Mouse (Mus musculus): Measurements from ENCODE around the gene Msi2. TPM values are rescaled to one million over a fixed set of nuclear protein-coding genes. Genes with fewer than 3 reads are reported as not detected.
A peak's percentile ranks its signal among the peaks of the same experiment; 100 is the strongest.

Msi2 gene
- total and polyA plus RNA-seq, 2 experiments from 2014 or later: 22.1 to 94.6 TPM

GRCm38 (mm10) chr11:88717016-88717643 is 1.2 kb downstream of the Msi2 start:
- H3K9me3 ChIP-seq (replicated peaks; ENCODE audit: control insufficient read depth, low read length): no peaks in the 10 kb centered on the region
- peaks cover 5% of the 10 kb centered on the region for H3K36me3 ChIP-seq (replicated peaks; ENCODE audit: control insufficient read depth, insufficient read depth, low read length)
- ATAC-seq (ENCODE audit: insufficient read depth, low read depth): no peak
- H3K4me1 ChIP-seq (ENCODE audit: control insufficient read depth, insufficient read depth): peaks cover 15% of the 10 kb centered on the region; the same call in 1 of the 2 replicates
- no peak for DNase-seq (ENCODE audit: low spot score)
- TF ChIP-seq EP300 (IDR thresholded peaks at IDR 0.05; ENCODE audit: low read depth): no peak
- TF ChIP-seq CTCF (IDR thresholded peaks at IDR 0.05; ENCODE audit: low read depth): no peak
- H3K4me3 ChIP-seq (ENCODE audit: low read depth, low read length): peak overlapping the region; percentile 99
- peak overlapping the region; percentile 99 for H3K27ac ChIP-seq (ENCODE audit: low read depth)
- WGBS: under 1% methylated on average over 19 of the region's 19 CpGs
- peak overlapping the region; percentile 100 for H3K9ac ChIP-seq (replicated peaks; ENCODE audit: low read depth, low read length)
- peak overlapping the region; percentile 99 for H3K4me2 ChIP-seq (ENCODE audit: low read depth, low read length)
- no peaks in the 10 kb centered on the region for H3K27me3 ChIP-seq (ENCODE audit: control insufficient read depth, insufficient read depth, low read length)

- H3K27ac ChIP-seq (ENCODE audit: low read depth): peak overlapping the region; percentile 99
- no peak for DNase-seq (ENCODE audit: low spot score)
- WGBS: 2% methylated on average over 23 of the region's 23 CpGs
- peak overlapping the region; percentile 99 for H3K4me3 ChIP-seq (ENCODE audit: low read depth, low read length)
- ATAC-seq (ENCODE audit: insufficient read depth, low read depth): no peak
- no peaks in the 10 kb centered on the region for H3K9me3 ChIP-seq (replicated peaks; ENCODE audit: control insufficient read depth, low read length)
- no peaks in the 10 kb centered on the region for H3K27me3 ChIP-seq (ENCODE audit: control insufficient read depth, insufficient read depth, low read length)
- H3K4me1 ChIP-seq (ENCODE audit: control insufficient read depth, insufficient read depth): peaks cover 15% of the 10 kb centered on the region; the same call in 1 of the 2 replicates
- H3K36me3 ChIP-seq (replicated peaks; ENCODE audit: control insufficient read depth, insufficient read depth, low read length): peaks cover 13% of the 10 kb centered on the region
- peak overlapping the region; percentile 99 for H3K4me2 ChIP-seq (ENCODE audit: low read depth, low read length)
- peak overlapping the region; percentile 100 for H3K9ac ChIP-seq (replicated peaks; ENCODE audit: low read depth, low read length)
- TF ChIP-seq CTCF (IDR thresholded peaks at IDR 0.05; ENCODE audit: low read depth) (no peak), EP300 (IDR thresholded peaks at IDR 0.05; ENCODE audit: low read depth) (no peak)
These were observed 2.0 kb downstream of the Msi2 start for GRCm38 (mm10) chr11:88716061-88716994.

DNA sequence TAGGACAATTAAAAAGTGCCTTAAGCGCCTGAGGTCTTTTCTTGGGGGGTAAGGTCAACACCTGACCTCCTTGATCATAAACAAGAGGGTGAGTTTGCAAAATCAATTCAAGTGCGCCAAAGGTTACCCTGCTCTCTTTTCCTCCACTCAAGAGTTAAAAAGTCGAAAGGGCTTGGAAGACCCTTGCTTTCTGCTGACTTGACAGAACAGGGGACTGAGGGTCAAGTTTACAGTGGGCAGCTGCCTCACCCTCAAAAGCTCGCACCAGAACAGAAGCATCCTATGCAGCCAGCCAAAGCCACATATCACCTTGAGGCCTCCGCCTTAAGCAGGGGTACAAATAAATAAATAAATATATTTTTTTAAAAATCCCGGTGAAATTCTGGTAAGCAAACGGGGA is 3.0 kb downstream of the Msi2 start:
- Histone ChIP-seq H3K27me3 (ENCODE audit: control insufficient read depth, insufficient read depth, low read length) (no peaks in the 10 kb centered on the region), H3K27ac (ENCODE audit: low read depth) (no peak overlapping the region), H3K4me2 (ENCODE audit: low read depth, low read length) (peak overlapping the region; percentile 99), H3K36me3 (replicated peaks; ENCODE audit: control insufficient read depth, insufficient read depth, low read length) (peaks cover 24% of the 10 kb centered on the region), H3K9ac (replicated peaks; ENCODE audit: low read depth, low read length) (no peak overlapping the region), H3K9me3 (replicated peaks; ENCODE audit: control insufficient read depth, low read length) (no peaks in the 10 kb centered on the region), H3K4me1 (ENCODE audit: control insufficient read depth, insufficient read depth) (peaks cover 15% of the 10 kb centered on the region; the same call in 1 of the 2 replicates), H3K4me3 (ENCODE audit: low read depth, low read length) (peak overlapping the region; percentile 99)
- WGBS: 50% methylated on average over 7 of the region's 7 CpGs
- TF ChIP-seq EP300 (IDR thresholded peaks at IDR 0.05; ENCODE audit: low read depth) (no peak), CTCF (IDR thresholded peaks at IDR 0.05; ENCODE audit: low read depth) (no peak)
- ATAC-seq (ENCODE audit: insufficient read depth, low read depth) (no peak), DNase-seq (ENCODE audit: low spot score) (no peak)

GRCm38 (mm10) chr11:88714127-88714526 is 4.2 kb downstream of the Msi2 start:
- DNase-seq (ENCODE audit: low spot score) (no peak), ATAC-seq (ENCODE audit: insufficient read depth, low read depth) (no peak)
- H3K4me3 ChIP-seq (ENCODE audit: low read depth, low read length): no peak overlapping the region
- TF ChIP-seq EP300 (IDR thresholded peaks at IDR 0.05; ENCODE audit: low read depth): no peak
- TF ChIP-seq CTCF (IDR thresholded peaks at IDR 0.05; ENCODE audit: low read depth): no peak
- no peaks in the 10 kb centered on the region for H3K9me3 ChIP-seq (replicated peaks; ENCODE audit: control insufficient read depth, low read length)
- no peak overlapping the region for H3K27ac ChIP-seq (ENCODE audit: low read depth)
- WGBS: 74% methylated on average over 7 of the region's 7 CpGs
- H3K9ac ChIP-seq (replicated peaks; ENCODE audit: low read depth, low read length): no peak overlapping the region
- H3K27me3 ChIP-seq (ENCODE audit: control insufficient read depth, insufficient read depth, low read length): no peaks in the 10 kb centered on the region
- H3K4me1 ChIP-seq (ENCODE audit: control insufficient read depth, insufficient read depth): peaks cover 15% of the 10 kb centered on the region; the same call in 1 of the 2 replicates
- peaks cover 35% of the 10 kb centered on the region for H3K36me3 ChIP-seq (replicated peaks; ENCODE audit: control insufficient read depth, insufficient read depth, low read length)
- no peak overlapping the region for H3K4me2 ChIP-seq (ENCODE audit: low read depth, low read length)

DNA sequence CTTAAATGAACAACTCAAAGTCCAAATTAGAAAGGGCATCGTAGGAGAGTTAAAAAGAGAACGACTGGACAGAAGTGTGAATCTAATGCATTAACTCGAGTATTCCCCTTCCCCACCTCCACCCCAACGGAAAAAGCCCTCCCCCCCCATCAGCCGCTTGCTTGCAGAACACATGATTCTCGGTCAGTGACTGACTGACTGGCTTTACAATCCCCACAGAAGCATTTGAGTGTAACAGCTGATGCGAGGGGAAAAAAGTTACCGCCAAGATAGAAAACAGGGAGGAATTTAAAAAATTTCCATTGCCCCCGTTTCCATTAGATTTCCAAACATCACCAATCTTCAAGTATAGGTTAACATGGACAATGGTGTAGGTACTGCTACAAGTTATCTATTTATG is 4.8 kb downstream of the Msi2 start:
- Histone ChIP-seq H3K4me3 (ENCODE audit: low read depth, low read length) (no peak overlapping the region), H3K9ac (replicated peaks; ENCODE audit: low read depth, low read length) (no peak overlapping the region), H3K9me3 (replicated peaks; ENCODE audit: control insufficient read depth, low read length) (no peaks in the 10 kb centered on the region), H3K27me3 (ENCODE audit: control insufficient read depth, insufficient read depth, low read length) (no peaks in the 10 kb centered on the region), H3K4me1 (ENCODE audit: control insufficient read depth, insufficient read depth) (peaks cover 15% of the 10 kb centered on the region; the same call in 1 of the 2 replicates), H3K36me3 (replicated peaks; ENCODE audit: control insufficient read depth, insufficient read depth, low read length) (peaks cover 42% of the 10 kb centered on the region), H3K27ac (ENCODE audit: low read depth) (no peak overlapping the region), H3K4me2 (ENCODE audit: low read depth, low read length) (no peak overlapping the region)
- TF ChIP-seq CTCF (IDR thresholded peaks at IDR 0.05; ENCODE audit: low read depth) (no peak), EP300 (IDR thresholded peaks at IDR 0.05; ENCODE audit: low read depth) (no peak)
- ATAC-seq (ENCODE audit: insufficient read depth, low read depth): no peak
- WGBS: 58% methylated on average over 9 of the region's 9 CpGs
- no peak for DNase-seq (ENCODE audit: low spot score)
